Mouse (Mus musculus) left cerebral cortex, postnatal 36 days (tissue): ENCODE data around the gene Qtrt2. TPM values are rescaled to one million over a fixed set of nuclear protein-coding genes. Genes with fewer than 3 reads are reported as not detected.

Experiments
- DNase-seq, 2 experiments: peaks; one replicate each; pipeline ENCODE4 v3.0.0; 2021 to 2022; ENCODE audit warnings: low spot score in 2 of 2, mixed read lengths in 1 of 2
- intact Hi-C: fragments of 180-260 bp; cut with DNase I; formaldehyde crosslinking; loops from one replicate; pipeline ENCODE4 v1.15.1; 2025
- total RNA-seq, 2 experiments: library from RNA; stranded (reverse); gene quantifications; 2 replicates each; pipeline ENCODE4 v1.2.3; 2021

Gene Qtrt2
- total RNA-seq, result 10 to 100 TPM; 17.9 to 29.7 TPM

GRCm38 (mm10) chr16:43926341-43926859 is at the start of gene Qtrt2:
Gene Qtrt2, minus strand, starts transcription at chr16:43926809.
- DNase-seq, result no peak
- intact Hi-C loops, result no loop called here

GRCm38 (mm10) chr16:43973606-43974220 is 47.1 kb upstream of the Qtrt2 start:
- DNase-seq, result no peak
- intact Hi-C loops, result no loop called here

GRCm38 (mm10) chr16:43973147-43973546 is 46.5 kb upstream of the Qtrt2 start:
- no peak for DNase-seq
- intact Hi-C loops, result no loop called here

- intact Hi-C loops, result no loop called here
- DNase-seq, result no peak
Observed at GRCm38 (mm10) chr16:43972391-43972790, 45.8 kb upstream of the Qtrt2 start.

GRCm38 (mm10) chr16:43971741-43972140 is 45.1 kb upstream of the Qtrt2 start:
- intact Hi-C loops, result no loop called here

GRCm38 (mm10) chr16:43971189-43971588 is 44.6 kb upstream of the Qtrt2 start:
- no peak for DNase-seq
- intact Hi-C loops, result no loop called here

More at GRCm38 (mm10) chr16:43971741-43972140, 45.1 kb upstream of the Qtrt2 start:
- DNase-seq, result no peak

GRCm38 (mm10) chr16:43970426-43970825 is 43.8 kb upstream of the Qtrt2 start:
- DNase-seq, result no peak
- intact Hi-C loops, result no loop called here

- intact Hi-C loops, result no loop called here
- DNase-seq, result no peak
Observed at GRCm38 (mm10) chr16:43965781-43966389, 39.3 kb upstream of the Qtrt2 start.

- intact Hi-C loops, result no loop called here
- no peak for DNase-seq
Observed at GRCm38 (mm10) chr16:43963780-43964179, 37.2 kb upstream of the Qtrt2 start.

- intact Hi-C loops, result no loop called here
- DNase-seq, result peak in 1 of 2 experiments; percentile 29
Observed at GRCm38 (mm10) chr16:43963291-43963690, 36.7 kb upstream of the Qtrt2 start.

GRCm38 (mm10) chr16:43958038-43958437 is 31.4 kb upstream of the Qtrt2 start:
- intact Hi-C loops, result no loop called here
- DNase-seq, result no peak

GRCm38 (mm10) chr16:43954913-43955312 is 28.3 kb upstream of the Qtrt2 start:
- intact Hi-C loops, result no loop called here
- DNase-seq, result no peak

GRCm38 (mm10) chr16:43951591-43951990 is 25.0 kb upstream of the Qtrt2 start:
- intact Hi-C loops, result no loop called here

GRCm38 (mm10) chr16:43945869-43946268 is 19.3 kb upstream of the Qtrt2 start:
- intact Hi-C loops, result no loop called here
- DNase-seq, result no peak

More at GRCm38 (mm10) chr16:43951591-43951990, 25.0 kb upstream of the Qtrt2 start:
- no peak for DNase-seq

GRCm38 (mm10) chr16:43945351-43945750 is 18.7 kb upstream of the Qtrt2 start:
- intact Hi-C loops, result no loop called here
- no peak for DNase-seq

GRCm38 (mm10) chr16:43940846-43941245 is 14.2 kb upstream of the Qtrt2 start:
- intact Hi-C loops, result no loop called here
- DNase-seq, result no peak

GRCm38 (mm10) chr16:43935892-43936291 is 9.3 kb upstream of the Qtrt2 start:
- intact Hi-C loops, result no loop called here
- DNase-seq, result no peak

- intact Hi-C loops, result no loop called here
- DNase-seq, result peak in 1 of 2 experiments; percentile 14
Observed at GRCm38 (mm10) chr16:43935367-43935766, 8.8 kb upstream of the Qtrt2 start.

- no peak for DNase-seq
- intact Hi-C loops, result no loop called here
Observed at GRCm38 (mm10) chr16:43934856-43935255, 8.2 kb upstream of the Qtrt2 start.

- intact Hi-C loops, result no loop called here
- DNase-seq, result no peak
Observed at GRCm38 (mm10) chr16:43933041-43933440, 6.4 kb upstream of the Qtrt2 start.

GRCm38 (mm10) chr16:43932319-43932718 is 5.7 kb upstream of the Qtrt2 start:
- no peak for DNase-seq

More at GRCm38 (mm10) chr16:43932319-43932718, 5.7 kb upstream of the Qtrt2 start:
- intact Hi-C loops, result no loop called here
